Mouse (Mus musculus) stomach, postnatal 0 days (tissue): ENCODE results near the gene Dpp9.

ENCODE experiments used
- CTCF ChIP-seq: IDR thresholded peaks from 2 replicates; pipeline ENCODE4 v1.5.1; 2016; ENCODE audit warnings: antibody characterized with exemption, low read depth, mild to moderate bottlenecking, moderate library complexity
- EP300 ChIP-seq: optimal IDR thresholded peaks from 2 replicates; pipeline ENCODE3; 2016; ENCODE audit warnings: antibody characterized with exemption

DNA sequence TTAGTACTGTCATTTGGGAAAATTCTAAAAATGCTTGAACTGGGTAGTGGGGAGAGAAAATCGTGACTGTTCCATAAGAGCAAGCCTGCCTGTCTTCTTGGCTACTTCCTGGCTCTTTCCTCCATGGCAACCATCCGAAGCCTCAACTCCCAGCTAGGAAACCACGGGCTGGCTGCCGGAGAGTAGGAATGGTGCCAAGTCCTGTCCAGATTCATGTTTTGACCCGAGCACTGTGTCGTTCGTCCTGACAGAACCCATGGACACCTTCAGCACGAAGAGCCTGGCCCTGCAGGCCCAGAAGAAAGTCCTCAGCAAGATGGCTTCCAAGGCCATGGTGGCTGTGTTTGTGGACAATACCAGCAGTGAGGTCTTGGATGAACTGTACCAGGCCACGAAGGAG is 47.2 kb downstream of the Dpp9 start:
- TF ChIP-seq CTCF (no peak), EP300 (no peak)
